Mouse (Mus musculus) left cerebral cortex, adult 18-20 months (tissue): Measurements from ENCODE around the gene Ptgs2. TPM values are rescaled to one million over a fixed set of nuclear protein-coding genes. Genes with fewer than 3 reads are reported as not detected.

Experiments used
- DNase-seq, 2 experiments: peaks; one replicate each; pipeline ENCODE4 v3.0.0; 2021 to 2022; ENCODE audit warnings: low spot score in 2 of 2, mixed read lengths in 1 of 2
- microRNA-seq, 2 experiments: library from miRNA; unstranded; fragments of <30 nt; microRNA quantifications; one replicate each; pipeline ENCODE4 v1.2.0; 2021
- total RNA-seq, 2 experiments: library from RNA; stranded (reverse); gene quantifications; 2 replicates each; pipeline ENCODE4 v1.2.3; 2021

Gene Ptgs2
- total RNA-seq, 2 experiments from 2014 or later: 17.5 to 28.2 TPM

DNA sequence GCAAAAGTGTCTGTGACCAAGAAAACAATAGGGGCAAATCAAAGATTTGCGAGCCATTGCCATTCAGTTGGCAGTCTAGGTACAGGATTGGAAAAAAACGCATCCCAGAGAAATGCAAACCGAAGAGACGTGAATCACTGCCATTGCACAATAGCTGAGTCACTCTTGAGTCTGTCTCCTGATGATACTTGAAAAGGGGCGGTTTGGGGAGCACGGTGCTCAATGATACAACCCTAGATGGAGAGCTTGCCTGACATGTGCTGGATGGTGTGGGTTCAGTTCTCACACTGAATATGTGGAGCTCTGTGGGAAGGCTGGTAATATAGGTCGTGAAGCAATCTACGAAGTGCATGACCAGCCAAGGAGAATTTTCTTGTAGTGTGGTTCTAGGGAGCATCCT is 45.2 kb downstream of the Ptgs2 start:
- no peak for DNase-seq

DNA sequence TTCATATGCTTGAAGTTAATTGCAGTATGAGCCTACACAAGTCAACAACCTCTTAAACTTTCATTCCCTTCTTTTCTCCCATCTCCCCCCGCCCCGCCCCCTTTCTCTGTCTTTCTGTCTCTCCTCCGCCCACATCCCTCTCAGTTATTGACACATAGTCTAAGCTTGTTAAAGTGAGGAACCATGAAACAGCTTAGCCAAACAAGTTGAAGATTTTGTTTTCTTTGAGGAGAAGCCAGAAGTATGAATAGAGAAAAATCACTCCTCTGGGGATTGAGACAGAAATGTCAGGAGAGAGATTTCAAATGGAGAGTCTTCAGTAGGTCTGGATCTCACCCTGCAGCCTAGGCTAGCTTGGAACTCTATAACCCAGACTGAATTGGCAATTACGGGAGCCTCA is 47.4 kb downstream of the Ptgs2 start:
- no peak for DNase-seq

DNA sequence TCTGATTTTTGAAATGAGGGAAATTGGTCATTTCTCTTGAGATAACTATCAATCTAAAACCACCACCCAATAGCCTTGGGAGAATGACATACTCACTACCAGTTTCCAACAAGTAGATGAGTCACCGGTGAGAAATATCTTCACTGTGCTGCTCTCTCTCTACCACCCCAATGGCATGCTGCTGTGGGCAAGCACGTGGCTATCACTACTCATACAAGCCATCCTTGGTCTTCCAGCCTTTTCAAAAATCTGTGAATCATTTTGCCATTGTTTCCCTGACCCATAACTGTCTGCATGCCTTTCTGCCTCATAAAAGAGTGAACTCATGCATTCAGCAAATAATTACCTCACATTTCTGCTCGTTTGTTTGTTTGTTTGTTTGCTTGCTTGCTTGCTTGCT is 51.6 kb downstream of the Ptgs2 start:
- no peak for DNase-seq

Small RNA genes within 50 kb of the gene (microRNA-seq; reads per million reads assigned to microRNA genes)
- gene Gm44329: 0 reads per million in 2 experiments

Other genes with a start within 250 kb of the Ptgs2 start
- 1 to 10 TPM; 2.2 to 2.5 TPM for gene Pla2g4a, start 138.7 kb upstream of the Ptgs2 start, total RNA-seq
- gene Pdc, start 219.4 kb downstream of the Ptgs2 start, total RNA-seq: not detected